In genomic region chr4:134258354-134258753, GRCm38 (mm10) we compare ENCODE assay signal across 22 mouse cellular contexts. TPM values are rescaled to one million over a fixed set of nuclear protein-coding genes. Genes with fewer than 3 reads are reported as not detected.
DNase-seq lines count a peak whose midpoint lies in the region; ATAC-seq and TF ChIP-seq lines count a peak whose summit lies in the region.
"Had no signal": no experiment of that assay in that cellular context is flagged by ENCODE, and none has a peak within 500 bp of the region (broad histone marks: within the 10 kb centered on the region; RNA-seq: fewer than 3 reads in every experiment).

No protein-coding gene starts in this region.

- 45% methylated on average over 11 of the region's 11 CpGs for WGBS in heart, adult 2 months
- WGBS in heart, embryonic 11.5 days (ENCODE audit: insufficient replicate concordance), result 58% methylated on average over 11 of the region's 11 CpGs
- WGBS in liver, postnatal 0 days (ENCODE audit: insufficient replicate concordance), result 26% methylated on average over 11 of the region's 11 CpGs
- WGBS in liver, embryonic 12.5 days (ENCODE audit: insufficient replicate concordance), result 44% methylated on average over 11 of the region's 11 CpGs
- 72% methylated on average over 11 of the region's 11 CpGs for WGBS in neural tube, embryonic 15.5 days

- H3K4me2 ChIP-seq in heart, embryonic 11.5 days, result no peak overlapping the region
- peak overlapping the region; percentile 5; the same call in 1 of the 2 replicates for H3K4me2 ChIP-seq in liver, postnatal 0 days (ENCODE audit: low read depth, low read length)
- H3K4me2 ChIP-seq in liver, embryonic 12.5 days, result no peak overlapping the region
- H3K4me2 ChIP-seq in neural tube, embryonic 15.5 days, result no peak overlapping the region
- H3K4me2 ChIP-seq: hindbrain, embryonic 14.5 days; midbrain, embryonic 15.5 days had no signal

- no peak for DNase-seq in heart, adult 2 months
- DNase-seq in liver, postnatal 0 days, result no peak
- peak; percentile 53 to 62 for DNase-seq in lung, postnatal 4 days
- DNase-seq: cerebellum, postnatal 10 days; gastrocnemius, postnatal 14 days; right cerebral cortex, postnatal 25 days had no signal

- no peaks in the 10 kb centered on the region for H3K9me3 ChIP-seq in heart, embryonic 11.5 days (replicated peaks; ENCODE audit: control insufficient read depth, low read length)
- no peaks in the 10 kb centered on the region for H3K9me3 ChIP-seq in liver, postnatal 0 days (ENCODE audit: low read length)
- H3K9me3 ChIP-seq in liver, embryonic 12.5 days (replicated peaks), result no peaks in the 10 kb centered on the region
- no peaks in the 10 kb centered on the region for H3K9me3 ChIP-seq in neural tube, embryonic 15.5 days (replicated peaks)
- H3K9me3 ChIP-seq: midbrain, embryonic 15.5 days had no signal

- H3K79me2 ChIP-seq in heart, adult 2 months (replicated peaks; ENCODE audit: control insufficient read depth, insufficient read depth, low read length), result no peaks in the 10 kb centered on the region

- peak overlapping the region; percentile 75 for H3K27ac ChIP-seq in heart, adult 2 months
- H3K27ac ChIP-seq in heart, embryonic 11.5 days (ENCODE audit: low read depth, low read length), result no peak overlapping the region
- no peak overlapping the region for H3K27ac ChIP-seq in liver, postnatal 0 days (ENCODE audit: low read depth)
- H3K27ac ChIP-seq in liver, embryonic 12.5 days, result no peak overlapping the region
- no peak overlapping the region for H3K27ac ChIP-seq in neural tube, embryonic 15.5 days (replicated peaks)
- H3K27ac ChIP-seq: hindbrain, embryonic 14.5 days; macrophage; midbrain, embryonic 15.5 days had no signal

- no peak for TF ChIP-seq EP300 in heart, adult 2 months (IDR thresholded peaks at IDR 0.05; ENCODE audit: insufficient read depth, low read depth, low read length)
- no peak for TF ChIP-seq EP300 in liver, postnatal 0 days (IDR thresholded peaks at IDR 0.05; ENCODE audit: low read depth)

- H3K4me1 ChIP-seq in heart, adult 2 months (ENCODE audit: control insufficient read depth, insufficient read depth, low read length), result peaks cover 7% of the 10 kb centered on the region
- peaks cover 38% of the 10 kb centered on the region for H3K4me1 ChIP-seq in heart, embryonic 11.5 days (ENCODE audit: control insufficient read depth, insufficient read depth, low read length)
- H3K4me1 ChIP-seq in liver, postnatal 0 days (ENCODE audit: insufficient read depth), result peaks cover 13% of the 10 kb centered on the region
- peaks cover 30% of the 10 kb centered on the region for H3K4me1 ChIP-seq in liver, embryonic 12.5 days
- H3K4me1 ChIP-seq in neural tube, embryonic 15.5 days, result peaks cover 24% of the 10 kb centered on the region

- intact Hi-C loops in heart, adult 2 months (cut with DNase I), result no loop called here

- ATAC-seq in heart, embryonic 11.5 days (replicated peaks; ENCODE audit: insufficient number of reproducible peaks, low FRiP score, low TSS enrichment), result no peak
- ATAC-seq in liver, postnatal 0 days, result no peak
- no peak for ATAC-seq in liver, embryonic 12.5 days
- peak; percentile 69 for ATAC-seq in granulocyte monocyte progenitor cell, adult 5-6 weeks (replicated peaks; ENCODE audit: poor library complexity, severe bottlenecking)
- ATAC-seq in neural tube, embryonic 15.5 days (ENCODE audit: low FRiP score), result no peak
- ATAC-seq: intestine, postnatal 0 days; midbrain, embryonic 15.5 days had no signal

- H3K4me3 ChIP-seq in heart, adult 2 months, result no peak overlapping the region
- H3K4me3 ChIP-seq in heart, embryonic 11.5 days (ENCODE audit: low read depth, low read length), result no peak overlapping the region
- H3K4me3 ChIP-seq in liver, postnatal 0 days (ENCODE audit: low read depth, low read length), result no peak overlapping the region
- no peak overlapping the region for H3K4me3 ChIP-seq in liver, embryonic 12.5 days
- H3K4me3 ChIP-seq in neural tube, embryonic 15.5 days (replicated peaks), result no peak overlapping the region
- H3K4me3 ChIP-seq: erythroblast, embryonic 14.5 days; midbrain, embryonic 15.5 days had no signal

- H3K9ac ChIP-seq in heart, adult 2 months (ENCODE audit: low read depth, low read length), result no peak overlapping the region
- H3K9ac ChIP-seq in heart, embryonic 11.5 days (ENCODE audit: low read depth, low read length), result no peak overlapping the region
- no peak overlapping the region for H3K9ac ChIP-seq in liver, postnatal 0 days (replicated peaks)
- no peak overlapping the region for H3K9ac ChIP-seq in liver, embryonic 12.5 days
- no peak overlapping the region; the same call in 1 of the 2 replicates for H3K9ac ChIP-seq in neural tube, embryonic 15.5 days (replicated peaks)
- H3K9ac ChIP-seq: hindbrain, embryonic 14.5 days; midbrain, embryonic 15.5 days had no signal

- no peaks in the 10 kb centered on the region for H3K36me3 ChIP-seq in heart, adult 2 months (ENCODE audit: control insufficient read depth, insufficient read depth, low read length)
- no peaks in the 10 kb centered on the region for H3K36me3 ChIP-seq in heart, embryonic 11.5 days (ENCODE audit: control insufficient read depth, insufficient read depth, low read length)
- H3K36me3 ChIP-seq in liver, postnatal 0 days (replicated peaks; ENCODE audit: insufficient read depth, low read length), result no peaks in the 10 kb centered on the region
- no peaks in the 10 kb centered on the region for H3K36me3 ChIP-seq in liver, embryonic 12.5 days
- H3K36me3 ChIP-seq in neural tube, embryonic 15.5 days, result no peaks in the 10 kb centered on the region
- H3K36me3 ChIP-seq: midbrain, embryonic 15.5 days had no signal

- TF ChIP-seq POLR2A in heart, adult 2 months (IDR thresholded peaks at IDR 0.05; ENCODE audit: insufficient read depth, low read depth, low read length), result no peak

- H3K27me3 ChIP-seq in heart, adult 2 months (ENCODE audit: control insufficient read depth, insufficient read depth, low read length), result no peaks in the 10 kb centered on the region
- peaks cover 5% of the 10 kb centered on the region for H3K27me3 ChIP-seq in heart, embryonic 11.5 days (ENCODE audit: control insufficient read depth, insufficient read depth, low read length)
- peaks cover 25% of the 10 kb centered on the region for H3K27me3 ChIP-seq in liver, postnatal 0 days (ENCODE audit: insufficient read depth, low read length)
- peaks cover 54% of the 10 kb centered on the region for H3K27me3 ChIP-seq in liver, embryonic 12.5 days (replicated peaks)
- peaks cover 28% of the 10 kb centered on the region for H3K27me3 ChIP-seq in neural tube, embryonic 15.5 days (replicated peaks)

- TF ChIP-seq CTCF in heart, adult 2 months (IDR thresholded peaks at IDR 0.05), result no peak
- no peak for TF ChIP-seq CTCF in liver, postnatal 0 days (IDR thresholded peaks at IDR 0.05; ENCODE audit: low read depth)

RNA-seq across cellular contexts. Expression of gene Grrp1, which starts 4.4 kb away (rescaled TPM):
- total RNA-seq in heart, adult 2 months (2021), result 1 to 10 TPM; 5.2 to 5.7 TPM
- polyA plus RNA-seq in heart, adult 2 months (2012; rRNA removed), result 10.0 and 11.0 TPM in 2 replicates
- polyA plus RNA-seq in heart, embryonic 11.5 days (2014; fragmentation: Nextera tagmentation; extraction: Ambion mirVana), result 3.7 and 4.4 TPM in 2 replicates
- 1.4 and 1.5 TPM in 2 replicates for polyA plus RNA-seq in liver, postnatal 0 days (2015; fragmentation: Nextera tagmentation; extraction: Ambion mirVana)
- 1.5 and 1.8 TPM in 2 replicates for polyA plus RNA-seq in liver, embryonic 12.5 days (2016; fragmentation: Nextera tagmentation; extraction: Ambion mirVana)
- total RNA-seq in granulocyte monocyte progenitor cell, adult 5-6 weeks (2014; fragmentation: Nextera tagmentation), result not detected in 2 replicates
- total RNA-seq in granulocyte monocyte progenitor cell, adult 5-6 weeks (2017), result not detected in 2 replicates
- 14.2 and 17.0 TPM in 2 replicates for polyA plus RNA-seq in neural tube, embryonic 15.5 days (2015; fragmentation: Nextera tagmentation; extraction: Ambion mirVana)
- polyA plus RNA-seq: C2C12, macrophage had no signal

RNA-seq across cellular contexts. Expression of gene Gm30191, which starts 11.6 kb away (rescaled TPM):
- total RNA-seq in heart, adult 2 months (2021), result not detected
- polyA plus RNA-seq in heart, adult 2 months (2012; rRNA removed), result not detected in 2 replicates
- not detected in 2 replicates for polyA plus RNA-seq in heart, embryonic 11.5 days (2014; fragmentation: Nextera tagmentation; extraction: Ambion mirVana)
- polyA plus RNA-seq in liver, postnatal 0 days (2015; fragmentation: Nextera tagmentation; extraction: Ambion mirVana), result not detected in 2 replicates
- polyA plus RNA-seq in liver, embryonic 12.5 days (2016; fragmentation: Nextera tagmentation; extraction: Ambion mirVana), result not detected in 2 replicates
- total RNA-seq in granulocyte monocyte progenitor cell, adult 5-6 weeks (2014; fragmentation: Nextera tagmentation), result not detected in 2 replicates
- total RNA-seq in granulocyte monocyte progenitor cell, adult 5-6 weeks (2017), result not detected in 2 replicates
- polyA plus RNA-seq in neural tube, embryonic 15.5 days (2015; fragmentation: Nextera tagmentation; extraction: Ambion mirVana), result not detected in 2 replicates
- total RNA-seq: adrenal gland, postnatal 4 days; gastrocnemius, postnatal 14 days; layer of hippocampus, adult 8-10 months had no signal
- polyA plus RNA-seq: C2C12; heart, postnatal 0 days; intestine, postnatal 0 days; limb, embryonic 14.5 days; macrophage; midbrain, embryonic 15.5 days; neural tube, embryonic 11.5 days; testis, adult 2 months had no signal

RNA-seq across cellular contexts. Expression of gene Zfp593, which starts 13.0 kb away (rescaled TPM):
- total RNA-seq in heart, adult 2 months (2021), result 1 to 10 TPM; 3.3 to 4.3 TPM
- 2.8 and 2.9 TPM in 2 replicates for polyA plus RNA-seq in heart, adult 2 months (2012; rRNA removed)
- polyA plus RNA-seq in heart, embryonic 11.5 days (2014; fragmentation: Nextera tagmentation; extraction: Ambion mirVana), result 11.5 and 12.4 TPM in 2 replicates
- 6.1 and 6.2 TPM in 2 replicates for polyA plus RNA-seq in liver, postnatal 0 days (2015; fragmentation: Nextera tagmentation; extraction: Ambion mirVana)
- polyA plus RNA-seq in liver, embryonic 12.5 days (2016; fragmentation: Nextera tagmentation; extraction: Ambion mirVana), result 15.7 and 16.5 TPM in 2 replicates
- 13.4 and 16.2 TPM in 2 replicates for total RNA-seq in granulocyte monocyte progenitor cell, adult 5-6 weeks (2014; fragmentation: Nextera tagmentation)
- 9.4 and 18.7 TPM in 2 replicates for total RNA-seq in granulocyte monocyte progenitor cell, adult 5-6 weeks (2017)
- 13.9 and 14.8 TPM in 2 replicates for polyA plus RNA-seq in neural tube, embryonic 15.5 days (2015; fragmentation: Nextera tagmentation; extraction: Ambion mirVana)

RNA-seq across cellular contexts. Expression of gene E130218I03Rik, which starts 14.9 kb away (rescaled TPM):
- not detected for total RNA-seq in heart, adult 2 months (2021)
- not detected in 2 replicates for polyA plus RNA-seq in heart, adult 2 months (2012; rRNA removed)
- polyA plus RNA-seq in heart, embryonic 11.5 days (2014; fragmentation: Nextera tagmentation; extraction: Ambion mirVana), result 0.23 TPM in 1 of 2 replicates, not detected in the other
- polyA plus RNA-seq in liver, postnatal 0 days (2015; fragmentation: Nextera tagmentation; extraction: Ambion mirVana), result 0.23 and 0.33 TPM in 2 replicates
- 0.30 and 0.48 TPM in 2 replicates for polyA plus RNA-seq in liver, embryonic 12.5 days (2016; fragmentation: Nextera tagmentation; extraction: Ambion mirVana)
- not detected in 2 replicates for total RNA-seq in granulocyte monocyte progenitor cell, adult 5-6 weeks (2014; fragmentation: Nextera tagmentation)
- total RNA-seq in granulocyte monocyte progenitor cell, adult 5-6 weeks (2017), result 0.21 and 0.22 TPM in 2 replicates
- 0.42 TPM in 1 of 2 replicates, not detected in the other for polyA plus RNA-seq in neural tube, embryonic 15.5 days (2015; fragmentation: Nextera tagmentation; extraction: Ambion mirVana)
- total RNA-seq: adrenal gland, postnatal 4 days; gastrocnemius, postnatal 14 days; layer of hippocampus, adult 8-10 months had no signal
- polyA plus RNA-seq: erythroblast, embryonic 14.5 days; macrophage had no signal

RNA-seq across cellular contexts. Expression of gene Cnksr1, which starts 20.2 kb away (rescaled TPM):
- total RNA-seq in heart, adult 2 months (2021), result 1 to 10 TPM; 4.1 to 6.7 TPM
- 3.3 and 4.4 TPM in 2 replicates for polyA plus RNA-seq in heart, adult 2 months (2012; rRNA removed)
- 0.63 and 0.97 TPM in 2 replicates for polyA plus RNA-seq in heart, embryonic 11.5 days (2014; fragmentation: Nextera tagmentation; extraction: Ambion mirVana)
- polyA plus RNA-seq in liver, postnatal 0 days (2015; fragmentation: Nextera tagmentation; extraction: Ambion mirVana), result 0.08 and 0.20 TPM in 2 replicates
- polyA plus RNA-seq in liver, embryonic 12.5 days (2016; fragmentation: Nextera tagmentation; extraction: Ambion mirVana), result 0.19 TPM in 1 of 2 replicates, not detected in the other
- not detected in 2 replicates for total RNA-seq in granulocyte monocyte progenitor cell, adult 5-6 weeks (2014; fragmentation: Nextera tagmentation)
- total RNA-seq in granulocyte monocyte progenitor cell, adult 5-6 weeks (2017), result not detected in 2 replicates
- 0.20 and 1.4 TPM in 2 replicates for polyA plus RNA-seq in neural tube, embryonic 15.5 days (2015; fragmentation: Nextera tagmentation; extraction: Ambion mirVana)
- polyA plus RNA-seq: erythroblast, embryonic 14.5 days; macrophage; midbrain, embryonic 15.5 days had no signal

Comparison
In these comparisons a context has a peak if more than half of its experiments do, and no peak if none do; other contexts are left out.
1. DNase-seq: peak in lung, postnatal 4 days (2 of 2); none in heart, adult 2 months (0 of 2) and liver, postnatal 0 days (single experiment).